Mouse (Mus musculus) c-Kit-positive CD71-positive TER-119-negative erythroid progenitor cells, embryonic 14.5 days (primary cell): Measurements from ENCODE around the gene Usp9x.
A peak's percentile ranks its signal among the peaks of the same experiment; 100 is the strongest.

Source experiments
- DNase-seq: peaks from one replicate; pipeline ENCODE4 v3.0.0-alpha.2; 2013; ENCODE audit warnings: low read depth

The Usp9x gene

DNA sequence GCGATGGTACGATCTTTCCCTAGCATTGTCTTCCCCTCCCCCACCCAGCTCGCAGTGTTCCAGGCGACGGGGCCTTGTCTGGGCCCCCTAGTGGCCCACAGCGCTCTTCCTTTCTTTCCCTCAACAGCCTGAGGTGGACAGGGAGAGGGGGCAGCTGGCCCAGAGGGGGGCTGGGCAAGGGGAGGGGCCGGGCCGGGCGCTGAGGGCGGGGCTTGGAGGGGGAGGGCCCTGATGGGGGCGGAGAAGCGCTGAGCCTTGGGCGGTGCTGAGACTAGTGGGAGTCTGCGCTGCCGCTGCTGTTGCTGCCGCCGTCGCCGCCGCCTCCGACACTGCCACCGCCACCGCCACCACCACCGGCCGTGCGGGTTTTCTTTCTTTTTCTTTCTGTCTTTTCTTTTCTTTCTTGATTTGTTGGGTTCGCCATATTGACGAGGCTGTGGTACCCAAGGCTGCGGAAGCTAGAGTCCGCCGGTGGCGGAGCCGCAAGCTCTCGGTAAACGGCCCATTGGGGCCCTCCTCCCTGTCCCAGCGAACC lies at the start of gene Usp9x:
Gene Usp9x (plus strand): TSS at position 258 of the 535 bp plus-strand sequence.
- DNase-seq = peak; percentile 76

- no peak for DNase-seq
Measured at GRCm38 (mm10) chrX:13022547-13023310, 48.6 kb upstream of the Usp9x start.

GRCm38 (mm10) chrX:13024539-13025202 lies 46.6 kb upstream of the Usp9x start:
- DNase-seq = no peak

- DNase-seq = no peak
Measured at GRCm38 (mm10) chrX:13025286-13025685, 46.0 kb upstream of the Usp9x start.

DNA sequence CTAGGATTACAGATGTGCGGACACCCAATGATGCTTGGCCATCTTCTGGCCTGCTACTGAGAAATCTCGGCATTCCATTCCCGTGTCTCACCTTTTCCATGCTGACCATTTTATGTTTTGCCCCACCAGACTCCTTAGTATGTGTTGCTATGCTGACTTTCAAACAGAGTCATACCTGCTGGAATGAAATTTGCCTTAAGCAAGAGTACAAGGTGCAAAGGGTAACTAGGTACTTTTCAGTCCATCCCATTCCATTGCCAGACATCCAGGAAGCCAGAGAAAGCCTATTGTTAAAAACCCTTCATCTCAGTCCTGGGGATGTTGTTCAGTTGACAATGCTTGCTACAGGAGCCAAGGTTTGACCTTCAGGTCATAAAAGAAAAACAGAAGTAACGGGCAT lies 43.1 kb upstream of the Usp9x start:
- no peak for DNase-seq

GRCm38 (mm10) chrX:13029996-13030395 lies 41.3 kb upstream of the Usp9x start:
- no peak for DNase-seq

- DNase-seq = no peak
Measured at GRCm38 (mm10) chrX:13037085-13037484, 34.2 kb upstream of the Usp9x start.

DNA sequence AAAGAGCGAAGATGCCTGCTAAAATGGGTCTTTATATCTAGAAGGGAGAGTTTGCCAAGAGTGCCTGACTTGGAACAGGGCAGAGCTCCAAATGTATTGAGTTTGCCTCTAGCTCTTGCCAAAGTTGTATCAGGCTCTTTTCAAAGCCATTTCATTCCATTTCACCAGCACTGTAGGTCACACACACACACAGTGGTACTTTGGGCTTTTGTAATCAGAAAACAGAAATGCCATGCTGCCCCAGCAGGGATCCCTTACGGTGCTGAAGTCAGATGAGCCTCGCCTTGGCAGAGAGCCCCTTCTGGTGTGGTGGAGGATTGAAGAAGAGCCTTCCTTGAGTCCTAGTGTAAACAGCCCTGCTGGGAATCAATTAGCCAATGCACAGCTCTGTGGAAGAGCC lies 32.1 kb upstream of the Usp9x start:
- no peak for DNase-seq

DNA sequence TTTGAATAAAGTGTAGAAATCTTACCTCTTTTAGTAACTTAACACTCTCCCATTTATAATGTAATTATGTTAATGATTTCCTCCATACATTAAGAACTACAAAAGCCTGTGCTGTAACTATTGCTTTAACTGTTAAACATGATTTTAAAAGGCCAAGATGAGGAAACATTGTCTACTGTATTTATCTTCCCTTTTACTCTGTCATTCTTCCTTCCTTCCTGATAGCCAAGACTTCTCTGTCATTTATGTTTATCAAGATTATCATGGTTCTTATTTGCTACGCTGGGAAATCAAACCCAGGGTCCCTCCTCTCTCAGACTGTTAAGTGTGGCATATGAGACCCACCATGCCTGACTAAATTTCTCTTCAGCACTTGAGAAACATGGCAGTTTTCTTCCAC lies 30.9 kb upstream of the Usp9x start:
- DNase-seq = no peak

DNA sequence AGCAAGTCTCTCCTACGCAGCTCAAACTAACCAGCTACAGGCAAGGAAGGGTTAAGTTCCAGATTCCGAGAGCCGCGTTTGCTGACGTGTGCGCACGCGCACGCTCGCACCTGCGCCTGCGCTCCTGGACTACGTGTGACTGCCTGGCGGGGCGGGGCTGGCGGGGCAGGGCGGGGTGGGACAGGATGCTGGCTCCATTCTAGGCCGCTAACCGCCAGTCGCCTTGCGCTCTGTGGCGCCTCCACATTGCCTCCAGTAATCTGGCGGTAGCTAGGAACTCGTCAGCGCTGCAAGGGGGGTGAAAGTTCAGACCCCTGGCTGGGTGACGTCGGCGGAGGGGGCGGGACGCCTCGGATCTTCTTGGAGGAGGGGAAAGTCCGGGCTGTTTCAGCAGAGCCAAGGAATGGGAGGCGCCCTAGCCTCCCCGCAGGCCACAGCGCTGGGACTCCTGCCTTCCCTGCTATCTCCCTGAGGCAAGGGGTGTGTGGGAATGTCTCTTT lies 29.6 kb upstream of the Usp9x start:
- peak; percentile 82 for DNase-seq

GRCm38 (mm10) chrX:13043780-13044179 lies 27.5 kb upstream of the Usp9x start:
- no peak for DNase-seq

- no peak for DNase-seq
Measured at GRCm38 (mm10) chrX:13044666-13045065, 26.6 kb upstream of the Usp9x start.

DNA sequence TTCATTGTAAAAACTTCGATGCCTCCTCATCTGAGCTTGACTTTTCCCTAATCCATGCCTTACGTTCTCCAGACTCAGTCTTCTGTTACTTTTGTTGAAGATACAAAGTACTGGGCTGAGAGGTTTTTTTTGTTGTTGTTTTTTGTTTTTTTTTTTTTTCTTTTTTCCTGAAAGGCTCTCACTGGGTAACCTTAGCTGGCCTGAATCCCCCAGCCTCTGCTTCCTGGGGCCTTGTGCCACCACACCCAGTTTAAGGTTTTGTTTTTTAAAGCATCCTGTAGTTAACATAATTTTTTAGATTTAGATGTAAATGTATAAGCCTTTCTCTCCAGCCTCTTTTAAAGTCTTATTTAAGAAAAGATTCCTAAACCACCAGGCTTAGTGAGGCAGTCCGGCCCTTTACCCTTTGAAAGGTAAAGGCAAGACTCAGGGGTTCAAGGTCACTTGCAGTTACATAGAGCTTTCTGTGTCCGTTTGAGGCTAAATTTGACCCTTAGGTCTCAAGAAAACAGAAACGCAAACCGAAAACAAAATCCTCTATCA lies 24.3 kb upstream of the Usp9x start:
- no peak for DNase-seq

DNA sequence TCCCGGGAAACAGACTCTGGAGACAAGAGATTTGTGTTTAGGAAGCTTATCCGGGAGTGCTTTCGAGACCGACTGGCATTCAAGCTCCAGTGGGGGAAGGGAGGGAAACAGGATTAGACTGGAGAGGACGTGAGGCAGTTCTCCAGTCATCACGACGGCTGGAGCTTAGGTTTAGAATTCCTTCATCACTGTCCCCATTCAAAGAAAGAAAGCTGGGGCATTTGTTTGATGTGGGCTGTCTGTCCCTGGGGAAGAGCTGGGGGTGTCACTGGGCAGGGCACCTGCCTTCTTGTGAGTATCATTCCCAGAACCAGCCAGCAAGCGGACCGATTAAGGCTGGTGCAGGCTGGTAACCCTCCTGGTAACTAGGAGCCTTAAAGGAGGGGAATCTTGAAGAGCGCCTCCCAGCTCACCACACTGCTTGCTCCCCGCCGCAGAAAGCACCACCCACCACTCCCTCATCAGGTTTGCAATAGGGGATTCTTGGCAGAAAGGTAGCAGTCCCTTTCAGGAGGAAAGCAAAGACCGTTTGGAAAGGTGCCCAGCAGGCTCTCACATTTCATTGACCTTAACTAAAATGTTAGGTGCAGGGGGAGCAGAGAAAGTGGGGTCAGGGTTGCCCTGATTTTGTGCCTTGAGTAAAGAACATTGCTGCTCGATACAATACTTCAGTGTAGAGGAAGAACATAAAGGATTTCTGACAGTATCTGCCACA lies 23.5 kb upstream of the Usp9x start:
- no peak for DNase-seq

DNA sequence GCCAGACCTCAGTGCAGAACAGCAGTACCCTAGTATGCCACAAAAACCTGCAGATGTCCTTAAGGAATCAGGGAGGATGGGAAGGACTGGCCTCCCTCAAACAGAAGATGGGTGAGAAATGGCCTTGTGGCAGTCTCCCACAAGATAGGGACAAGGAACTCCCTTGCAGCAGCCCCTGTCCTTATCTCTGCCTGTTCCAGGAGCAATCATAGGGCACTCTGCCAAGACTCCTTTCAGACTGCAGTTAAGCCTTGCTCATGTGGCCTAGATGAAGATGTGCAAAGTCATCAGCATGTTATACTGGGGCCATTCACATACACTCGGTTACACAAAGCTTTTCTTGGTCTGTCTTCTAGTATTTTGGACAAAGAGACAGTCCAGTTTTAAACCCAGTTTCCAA lies 16.7 kb upstream of the Usp9x start:
- DNase-seq = no peak

DNA sequence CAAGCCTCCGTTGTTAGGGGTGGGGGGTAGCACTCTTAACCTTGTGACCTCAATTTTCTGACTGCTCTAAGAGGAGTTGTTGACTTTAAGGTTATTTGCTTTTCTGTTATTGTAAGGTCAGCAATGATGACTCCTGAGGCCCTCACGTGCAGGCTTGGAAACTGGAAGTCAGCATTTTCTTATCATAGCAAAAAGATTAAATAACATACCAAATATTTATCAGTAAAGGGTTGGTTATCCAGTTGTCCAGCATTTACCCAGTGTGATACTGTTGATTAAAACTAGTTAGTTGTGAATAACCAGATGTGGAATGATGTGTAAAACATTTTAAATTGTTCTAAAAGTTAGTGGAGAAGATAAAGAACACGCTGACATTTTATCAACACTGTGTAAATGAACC lies 9.3 kb upstream of the Usp9x start:
- DNase-seq = no peak

DNA sequence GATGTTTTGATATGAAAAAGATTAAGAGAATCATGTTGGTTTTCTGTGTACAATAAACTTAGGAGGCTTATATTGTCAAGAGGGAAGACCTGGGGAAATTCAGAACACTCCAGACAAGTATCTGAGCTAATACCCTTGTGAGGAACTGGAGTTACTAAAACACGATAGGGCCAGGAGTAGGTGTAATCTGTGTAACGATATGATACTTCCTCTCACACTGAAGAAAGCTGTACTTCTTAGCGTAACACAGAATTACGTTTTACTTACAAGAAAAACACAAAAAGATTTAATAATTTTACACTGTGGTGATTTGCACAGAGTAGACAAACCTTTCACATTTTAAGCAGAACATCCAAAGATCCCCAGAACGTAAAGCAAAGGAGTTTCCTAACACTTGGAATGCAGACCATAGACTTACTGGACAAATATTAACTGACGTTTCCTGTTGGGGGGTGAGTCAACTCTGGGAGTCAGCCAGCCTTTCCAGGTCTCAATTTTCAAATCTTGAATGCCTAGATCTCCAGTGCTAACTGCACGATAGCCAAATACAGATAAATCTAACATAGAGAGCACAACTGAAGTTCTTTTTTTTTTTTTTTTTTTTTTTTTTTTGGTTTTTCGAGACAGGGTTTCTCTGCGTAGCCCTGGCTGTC lies 6.9 kb upstream of the Usp9x start:
- no peak for DNase-seq

DNA sequence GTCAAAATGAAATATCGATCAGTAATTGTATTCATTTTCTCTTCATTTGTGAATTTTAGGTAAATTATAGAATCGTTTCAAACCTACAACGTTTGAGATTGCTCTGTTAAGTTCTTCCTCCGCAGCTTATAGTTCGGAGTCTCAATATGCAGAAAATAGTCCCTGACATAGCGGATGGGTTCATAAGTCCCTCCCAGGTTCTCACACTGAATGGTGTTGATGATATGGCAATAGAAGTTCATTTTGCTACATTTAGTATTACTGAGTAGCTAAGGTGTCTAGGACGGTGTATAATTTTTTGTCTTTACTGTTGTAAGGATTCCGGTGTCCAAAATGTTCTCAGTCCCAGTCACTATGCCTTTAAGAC lies 1.1 kb upstream of the Usp9x start:
- no peak for DNase-seq

DNA sequence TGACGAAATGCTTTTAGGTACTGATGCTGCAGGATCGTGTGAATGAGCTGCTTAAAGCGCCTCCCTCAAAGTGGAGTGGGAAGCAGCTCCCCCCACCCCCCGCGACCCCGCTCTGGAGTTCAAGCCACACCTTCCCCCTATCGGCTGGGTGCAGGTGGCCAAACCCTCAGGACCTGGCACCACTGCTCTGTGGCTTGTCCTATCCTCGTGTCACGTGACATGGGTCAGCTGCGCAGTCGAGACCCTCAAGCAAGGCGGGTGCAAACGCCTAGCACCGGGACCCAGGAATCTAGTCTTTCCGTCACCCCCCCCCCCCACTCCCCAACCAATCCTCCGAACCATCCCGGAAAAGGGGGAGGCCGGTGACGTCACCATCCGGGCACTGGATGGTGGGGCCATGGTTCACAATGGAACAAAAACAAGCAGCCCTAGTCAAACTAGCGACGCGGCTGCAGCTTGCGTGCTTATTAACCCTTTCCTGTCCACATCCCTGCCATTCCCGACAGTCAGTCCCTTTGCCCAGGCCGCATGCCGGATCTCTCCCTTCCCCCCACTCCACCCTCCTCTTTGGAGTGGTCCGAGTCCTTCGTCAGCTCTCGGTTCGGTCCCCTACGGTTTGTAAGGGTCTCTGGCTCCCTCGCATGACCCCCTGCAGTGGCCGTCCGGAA lies 591 bp upstream of the Usp9x start:
- no peak for DNase-seq

GRCm38 (mm10) chrX:13071776-13072460 lies 620 bp downstream of the Usp9x start:
- DNase-seq = no peak
